Mouse (Mus musculus) liver, embryonic 16.5 days (tissue): ENCODE measurements around the gene Cga. TPM values are rescaled to one million over a fixed set of nuclear protein-coding genes. Genes with fewer than 3 reads are reported as not detected.
"Not testable (repeated sequence)": the region's sequence is repeated elsewhere in the genome, so short reads cannot be mapped to it uniquely, and the experiment has no call there.

Experiments
- ATAC-seq: fragments of 200-750 bp; cut with Nextera tagmentation; 2 replicates; pipeline ENCODE4 v1.8.0; 2017; ENCODE audit warnings: low read depth, mild to moderate bottlenecking, moderate number of reproducible peaks, moderate library complexity
- H3K27ac ChIP-seq: fragments of 300-500 bp; sonication (generic); 2 replicates; pipeline ENCODE4 v1.5.1; 2014; ENCODE audit warnings: mild to moderate bottlenecking, low read length
- H3K27me3 ChIP-seq: fragments of 300-500 bp; sonication (generic); 2 replicates; pipeline ENCODE4 v1.6.1; 2014; ENCODE audit warnings: low read depth, low read length, mixed read lengths; ENCODE audit not compliant: control insufficient read depth, insufficient read depth
- H3K36me3 ChIP-seq: fragments of 300-500 bp; sonication (generic); 2 replicates; pipeline ENCODE4 v1.6.1; 2014; ENCODE audit warnings: mild to moderate bottlenecking; ENCODE audit not compliant: control insufficient read depth, insufficient read depth
- H3K4me1 ChIP-seq: fragments of 300-500 bp; sonication (generic); 2 replicates; pipeline ENCODE4 v1.6.1; 2014; ENCODE audit warnings: low read depth, low read length, mixed read lengths; ENCODE audit not compliant: control insufficient read depth
- H3K4me2 ChIP-seq: fragments of 300-500 bp; sonication (generic); 2 replicates; pipeline ENCODE4 v1.6.1; 2014; ENCODE audit warnings: low read depth, low read length, mixed read lengths
- H3K4me3 ChIP-seq: fragments of 300-500 bp; sonication (generic); 2 replicates; pipeline ENCODE4 v1.5.1; 2014; ENCODE audit warnings: low read depth, mild to moderate bottlenecking, low read length
- H3K9ac ChIP-seq: fragments of 300-500 bp; sonication (generic); 2 replicates; pipeline ENCODE4 v1.6.1; 2014; ENCODE audit warnings: low read depth, low read length
- H3K9me3 ChIP-seq: fragments of 300-500 bp; sonication (generic); replicated peaks from 2 replicates; pipeline ENCODE4 v1.6.1; 2016; ENCODE audit warnings: low read length; ENCODE audit not compliant: control insufficient read depth
- WGBS: fragments of 180-500 bp; shearing (Covaris S2); extraction: QIAGEN DNeasy Blood & Tissue Kit; methylation state at CpG from one replicate; pipeline ENCODE4 v1.1.7; 2014; ENCODE audit not compliant: insufficient replicate concordance; 5-methylcytosine and 5-hydroxymethylcytosine counted together
- polyA plus RNA-seq: library from polyadenylated mRNA; unstranded; fragments of >200 nt; fragmentation: Nextera tagmentation; extraction: Ambion mirVana; gene quantifications from 2 replicates; pipeline ENCODE4 v1.2.1, GENCODE M21; 2015

Cga gene
- polyA plus RNA-seq, 1 experiment from 2014 or later: not detected

DNA sequence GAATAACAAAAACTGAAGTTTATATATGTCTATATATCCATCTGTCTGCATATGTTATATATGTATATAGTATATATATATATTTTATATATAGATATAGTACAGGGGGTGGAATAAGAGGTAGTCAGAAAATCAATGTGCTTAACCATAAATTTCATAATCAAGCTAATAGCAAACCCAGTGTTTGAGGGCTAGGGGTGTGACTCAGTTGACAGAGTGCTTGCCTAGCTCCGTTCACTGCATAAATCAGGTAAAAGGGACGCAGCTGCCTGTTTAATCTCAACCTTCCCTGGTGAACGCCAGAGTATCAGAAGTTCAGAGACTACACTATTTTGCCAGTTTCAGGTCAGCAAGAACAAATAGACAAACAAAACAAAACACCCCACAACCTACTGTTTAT, 8.0 kb downstream of the Cga start:
- H3K27ac ChIP-seq, H3K4me2 ChIP-seq, H3K9ac ChIP-seq, H3K4me1 ChIP-seq, H3K4me3 ChIP-seq, H3K36me3 ChIP-seq, H3K9me3 ChIP-seq, H3K27me3 ChIP-seq: not testable (repeated sequence)
- peak; percentile 41; the same call in 1 of the 2 replicates for ATAC-seq
- WGBS: 51% methylated on average over 3 of the region's 3 CpGs

DNA sequence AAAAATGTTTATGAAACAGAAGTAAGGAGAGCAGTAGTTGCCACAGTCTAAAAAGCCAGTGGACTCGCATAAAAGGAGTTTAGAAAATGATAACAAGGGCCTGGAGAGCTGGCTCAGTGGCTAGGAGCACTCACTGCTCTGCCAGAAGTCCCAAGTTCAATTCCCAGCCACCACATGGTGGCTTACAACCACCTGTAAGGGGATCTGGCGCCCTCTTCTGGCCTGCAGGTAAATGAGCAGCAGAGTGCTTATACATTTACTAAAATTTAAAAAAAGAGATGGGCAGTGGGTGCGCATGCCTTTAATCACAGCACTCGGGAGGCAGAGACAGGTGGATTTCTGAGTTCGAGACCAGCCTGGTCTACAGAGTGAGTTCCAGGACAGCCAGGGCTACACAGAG, 11.8 kb downstream of the Cga start:
- Histone ChIP-seq H3K4me3 (no peak overlapping the region), H3K4me1 (no peaks in the 10 kb centered on the region), H3K27ac (no peak overlapping the region), H3K9me3 (no peaks in the 10 kb centered on the region), H3K9ac (no peak overlapping the region), H3K4me2 (no peak overlapping the region), H3K27me3 (no peaks in the 10 kb centered on the region), H3K36me3 (no peaks in the 10 kb centered on the region)
- 52% methylated on average over 5 of the region's 5 CpGs for WGBS
- no peak for ATAC-seq

DNA sequence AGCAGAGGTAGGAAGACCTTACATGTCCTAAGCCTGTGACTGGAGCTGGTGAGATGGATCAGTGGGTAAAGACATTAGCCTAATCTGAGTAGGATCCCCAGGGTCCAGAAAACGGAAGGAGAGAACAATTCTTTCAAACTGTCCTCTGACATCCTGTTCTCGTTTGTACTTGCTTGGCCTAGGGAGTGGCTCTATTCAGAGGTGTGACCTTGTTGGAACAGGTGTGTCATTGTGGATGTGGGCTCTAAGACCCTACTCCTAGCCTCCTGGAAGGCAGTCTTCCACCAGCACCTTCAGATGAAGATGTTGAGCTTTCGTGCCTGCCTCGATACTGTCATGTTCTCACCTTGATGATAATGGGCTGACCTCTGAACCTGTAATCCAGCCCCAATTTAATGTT, 12.6 kb downstream of the Cga start:
- Histone ChIP-seq H3K9ac (no peak overlapping the region), H3K4me3 (no peak overlapping the region), H3K4me2 (no peak overlapping the region), H3K27me3 (no peaks in the 10 kb centered on the region), H3K27ac (no peak overlapping the region), H3K36me3 (no peaks in the 10 kb centered on the region), H3K4me1 (no peaks in the 10 kb centered on the region), H3K9me3 (no peaks in the 10 kb centered on the region)
- ATAC-seq: no peak
- WGBS: 59% methylated on average over 4 of the region's 4 CpGs

DNA sequence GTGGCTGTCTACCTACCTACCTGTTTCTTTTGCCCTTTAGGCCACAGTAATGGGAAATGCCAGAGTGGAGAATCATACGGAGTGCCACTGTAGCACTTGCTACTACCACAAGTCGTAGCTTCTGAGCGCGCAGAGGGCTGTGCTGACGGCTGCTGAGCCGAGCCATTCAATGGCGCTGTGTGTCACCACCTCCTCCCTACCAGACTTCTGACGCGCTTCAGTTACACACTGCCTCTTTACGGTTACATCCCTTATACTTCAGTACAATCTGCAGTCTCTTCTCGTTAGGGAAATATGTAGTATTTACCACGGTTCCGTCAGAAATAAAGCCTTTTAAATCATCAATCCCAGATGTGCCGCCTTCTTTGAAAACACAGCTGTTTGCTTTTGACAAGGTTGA, 13.4 kb downstream of the Cga start:
- Histone ChIP-seq H3K4me1 (no peaks in the 10 kb centered on the region), H3K27me3 (no peaks in the 10 kb centered on the region), H3K36me3 (no peaks in the 10 kb centered on the region), H3K4me3 (no peak overlapping the region), H3K9ac (no peak overlapping the region), H3K4me2 (no peak overlapping the region), H3K9me3 (no peaks in the 10 kb centered on the region), H3K27ac (no peak overlapping the region)
- WGBS: 64% methylated on average over 14 of the region's 14 CpGs
- no peak for ATAC-seq

DNA sequence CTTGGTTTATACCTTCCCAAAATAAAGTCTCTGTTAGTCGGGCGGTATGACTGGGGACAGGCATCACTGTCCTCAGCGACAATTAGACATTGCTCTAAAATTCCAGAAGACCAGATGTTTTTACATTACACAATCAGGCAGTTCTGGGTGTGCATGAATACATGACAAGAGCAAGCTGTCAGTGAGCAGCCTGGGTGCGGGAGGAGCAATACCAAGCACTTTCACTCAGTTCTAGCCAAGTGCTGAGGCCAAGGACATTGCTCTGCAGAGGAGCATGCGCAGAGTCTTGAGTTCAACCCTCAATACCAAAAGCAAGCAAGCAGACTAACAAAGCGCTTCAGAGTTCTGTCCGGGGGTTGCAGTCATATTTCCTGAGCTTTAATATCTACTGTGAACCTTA, 14.5 kb downstream of the Cga start:
- WGBS: 81% methylated on average over 7 of the region's 7 CpGs
- Histone ChIP-seq H3K27ac (no peak overlapping the region), H3K9ac (no peak overlapping the region), H3K4me3 (no peak overlapping the region), H3K9me3 (no peaks in the 10 kb centered on the region), H3K27me3 (no peaks in the 10 kb centered on the region), H3K4me2 (no peak overlapping the region), H3K4me1 (no peaks in the 10 kb centered on the region), H3K36me3 (no peaks in the 10 kb centered on the region)
- no peak for ATAC-seq

DNA sequence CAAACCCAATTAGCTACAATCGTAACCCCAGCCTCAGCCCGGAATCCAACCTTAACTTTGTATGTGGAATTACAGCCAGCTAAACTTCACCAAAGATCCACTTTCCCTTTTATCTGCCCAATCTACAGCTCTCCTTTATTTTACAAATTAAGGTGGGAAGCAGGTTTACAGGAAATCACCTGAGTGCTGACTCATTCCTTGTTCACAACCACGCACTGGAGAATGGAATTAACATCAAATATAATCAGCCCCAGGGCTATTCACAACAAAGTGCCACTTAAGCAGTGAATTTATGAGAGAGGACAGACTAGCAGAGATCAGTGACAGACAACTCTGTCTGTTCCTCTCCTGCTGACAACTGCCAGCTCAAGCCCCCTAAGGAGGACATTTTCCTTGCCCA, 17.8 kb downstream of the Cga start:
- H3K4me2 ChIP-seq: no peak overlapping the region
- no peak for ATAC-seq
- WGBS: 58% methylated on average over 3 of the region's 3 CpGs
- no peak overlapping the region for H3K4me3 ChIP-seq
- no peaks in the 10 kb centered on the region for H3K4me1 ChIP-seq
- no peaks in the 10 kb centered on the region for H3K36me3 ChIP-seq
- H3K9ac ChIP-seq: no peak overlapping the region
- no peaks in the 10 kb centered on the region for H3K9me3 ChIP-seq
- no peak overlapping the region for H3K27ac ChIP-seq
- H3K27me3 ChIP-seq: no peaks in the 10 kb centered on the region

DNA sequence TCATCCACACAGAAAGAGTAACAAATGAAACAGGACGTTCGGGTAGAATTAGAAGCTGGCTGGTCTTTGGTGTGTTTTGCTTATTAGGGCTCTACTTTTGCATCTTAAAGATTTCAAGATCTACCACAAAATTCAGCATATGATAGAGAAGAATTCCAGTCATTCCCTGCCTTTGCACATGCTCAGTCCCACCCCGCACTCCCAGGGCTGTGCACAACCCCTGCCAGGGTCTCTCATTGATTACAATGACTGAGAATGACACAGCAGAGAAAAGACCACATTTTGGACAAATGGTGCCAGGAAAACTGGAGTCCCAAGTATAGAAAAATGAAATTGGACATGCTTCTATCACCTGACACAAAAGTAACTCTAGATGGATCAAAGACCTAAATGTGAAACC, 18.6 kb downstream of the Cga start:
- 55% methylated on average over 3 of the region's 3 CpGs for whole genome bisulfite sequencing
- no peaks in the 10 kb centered on the region for H3K27me3 ChIP-seq
- H3K27ac ChIP-seq: no peak overlapping the region
- no peaks in the 10 kb centered on the region for H3K4me1 ChIP-seq
- ATAC-seq: no peak
- no peaks in the 10 kb centered on the region for H3K9me3 ChIP-seq
- H3K4me2 ChIP-seq: no peak overlapping the region
- no peak overlapping the region for H3K9ac ChIP-seq
- no peaks in the 10 kb centered on the region for H3K36me3 ChIP-seq
- no peak overlapping the region for H3K4me3 ChIP-seq

DNA sequence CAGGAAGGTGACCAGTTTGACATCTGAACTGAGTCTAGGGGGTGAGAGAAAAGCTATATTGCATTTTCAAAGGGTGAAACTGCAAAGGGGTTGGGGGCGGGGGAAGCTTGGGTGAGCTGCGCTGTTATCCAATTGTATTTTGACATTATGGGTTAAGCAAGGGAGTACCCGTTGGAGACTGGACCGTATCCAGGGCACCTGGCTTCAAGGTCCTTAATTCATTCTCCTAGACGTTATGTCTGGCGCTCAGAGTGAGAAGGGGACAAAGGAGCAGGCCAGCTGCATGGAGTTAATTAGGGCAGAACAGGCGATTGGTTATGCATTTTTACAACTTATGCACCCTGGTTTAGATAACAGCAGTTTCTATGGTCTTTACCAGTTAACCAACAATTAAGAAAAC, 23.8 kb downstream of the Cga start:
- Histone ChIP-seq H3K36me3 (no peaks in the 10 kb centered on the region), H3K4me2 (no peak overlapping the region), H3K27ac (no peak overlapping the region), H3K4me3 (no peak overlapping the region), H3K9ac (no peak overlapping the region), H3K4me1 (no peaks in the 10 kb centered on the region), H3K27me3 (no peaks in the 10 kb centered on the region), H3K9me3 (no peaks in the 10 kb centered on the region)
- no peak for ATAC-seq
- WGBS: 68% methylated on average over 7 of the region's 7 CpGs

DNA sequence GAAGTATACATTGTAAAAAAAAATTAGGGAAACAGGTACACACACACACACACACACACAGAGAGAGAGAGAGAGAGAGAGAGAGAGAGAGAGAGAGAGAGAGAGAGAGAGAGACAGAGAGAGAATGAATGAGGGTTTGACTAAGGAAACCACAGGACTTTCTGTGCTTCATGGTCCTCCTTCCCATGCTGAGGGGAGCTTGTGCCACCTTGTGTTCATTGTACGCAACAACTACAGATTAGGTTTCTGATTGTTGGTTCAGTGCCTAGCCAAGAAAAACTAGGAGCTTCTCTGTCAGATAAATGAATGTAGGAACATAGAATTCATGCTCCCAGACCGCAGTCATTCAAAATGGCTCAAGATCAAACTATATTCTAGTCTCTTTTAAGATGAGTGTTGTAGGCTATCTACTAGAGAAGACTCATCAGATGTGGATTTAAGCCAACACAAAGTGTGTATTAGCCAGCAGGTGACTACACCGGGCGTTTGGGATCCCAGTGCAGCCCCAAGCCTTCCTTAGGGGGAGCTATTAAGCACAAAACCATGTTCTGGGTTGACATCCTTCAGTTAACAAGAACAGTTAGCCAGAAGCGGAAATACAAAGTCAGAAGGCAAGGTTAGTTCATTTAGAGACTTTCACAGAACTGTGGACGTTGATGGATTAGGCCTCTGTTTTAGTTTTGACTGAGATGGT, 28.7 kb downstream of the Cga start:
- Histone ChIP-seq H3K9me3 (no peaks in the 10 kb centered on the region), H3K4me3 (no peak overlapping the region), H3K4me1 (no peaks in the 10 kb centered on the region), H3K27ac (no peak overlapping the region), H3K36me3 (no peaks in the 10 kb centered on the region), H3K27me3 (no peaks in the 10 kb centered on the region), H3K9ac (no peak overlapping the region), H3K4me2 (no peak overlapping the region)
- WGBS: 50% methylated on average over 6 of the region's 6 CpGs
- no peak for ATAC-seq
